Mouse (Mus musculus): ENCODE results near the gene Mcrip1. TPM values are rescaled to one million over a fixed set of nuclear protein-coding genes. Genes with fewer than 3 reads are reported as not detected.
"Not testable (repeated sequence)": the region's sequence is repeated elsewhere in the genome, so short reads cannot be mapped to it uniquely, and the experiment has no call there.

Gene Mcrip1
- polyA plus RNA-seq, 1 experiment, result 90.1 TPM

DNA sequence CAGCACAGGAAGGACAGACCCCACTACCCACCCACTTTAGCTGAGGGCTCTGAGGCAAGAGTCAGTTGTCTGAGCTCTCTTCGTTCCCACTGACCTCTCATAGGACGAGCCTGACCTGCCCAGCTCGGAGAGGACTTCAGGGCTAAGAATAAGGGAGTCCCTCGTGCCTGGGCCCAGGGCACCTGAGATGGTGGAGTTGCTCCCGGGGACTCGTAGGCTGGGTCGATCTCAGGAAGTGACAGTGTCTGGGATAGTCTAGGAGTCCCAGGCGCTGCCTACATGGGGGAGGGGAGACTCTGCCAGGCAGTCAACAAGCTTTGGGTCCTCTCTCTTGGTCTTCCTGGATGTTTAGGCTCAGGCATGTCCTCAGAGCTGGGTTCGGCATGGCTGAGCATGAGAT is 29.0 kb downstream of the Mcrip1 start:
- no peak overlapping the region for H3K27ac ChIP-seq (ENCODE audit: insufficient read depth, low read length)
- no peak overlapping the region for H3K4me3 ChIP-seq (ENCODE audit: insufficient read depth, low read length)
- TF ChIP-seq POLR2A (IDR thresholded peaks at IDR 0.05; ENCODE audit: low read depth, low read length) (no peak), CTCF (IDR thresholded peaks at IDR 0.05; ENCODE audit: borderline replicate concordance, insufficient read depth, low read length) (no peak)
- peaks cover 3% of the 10 kb centered on the region; the same call in 1 of the 2 replicates for H3K4me1 ChIP-seq (ENCODE audit: control insufficient read depth, insufficient read depth, low read length)

DNA sequence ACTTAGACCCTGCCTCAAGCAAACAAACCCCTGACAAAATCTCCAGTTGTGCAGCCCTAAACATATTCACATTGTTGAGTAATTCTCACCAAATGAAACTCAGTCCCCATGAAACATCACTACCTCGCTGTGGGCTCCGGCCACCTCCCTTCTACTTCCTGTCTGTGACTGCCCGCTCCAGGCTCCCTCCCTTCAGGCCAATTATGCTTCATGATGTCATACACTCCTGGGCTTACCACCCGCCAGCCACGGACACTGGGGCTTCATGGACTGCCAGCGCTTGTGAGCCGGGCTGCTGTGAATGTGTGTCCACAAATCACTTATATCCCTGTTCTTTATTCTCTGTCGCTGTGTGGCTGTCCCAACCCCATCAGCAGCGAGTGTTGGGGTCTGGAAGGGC is 29.8 kb downstream of the Mcrip1 start:
- Histone ChIP-seq H3K27ac (ENCODE audit: insufficient read depth, low read length) (no peak overlapping the region), H3K4me1 (ENCODE audit: control insufficient read depth, insufficient read depth, low read length) (peaks cover 3% of the 10 kb centered on the region; the same call in 1 of the 2 replicates), H3K4me3 (ENCODE audit: insufficient read depth, low read length) (no peak overlapping the region)
- TF ChIP-seq CTCF (IDR thresholded peaks at IDR 0.05; ENCODE audit: borderline replicate concordance, insufficient read depth, low read length), result no peak
- TF ChIP-seq POLR2A (IDR thresholded peaks at IDR 0.05; ENCODE audit: low read depth, low read length), result peak; percentile 29; the same call in 1 of the 2 replicates

DNA sequence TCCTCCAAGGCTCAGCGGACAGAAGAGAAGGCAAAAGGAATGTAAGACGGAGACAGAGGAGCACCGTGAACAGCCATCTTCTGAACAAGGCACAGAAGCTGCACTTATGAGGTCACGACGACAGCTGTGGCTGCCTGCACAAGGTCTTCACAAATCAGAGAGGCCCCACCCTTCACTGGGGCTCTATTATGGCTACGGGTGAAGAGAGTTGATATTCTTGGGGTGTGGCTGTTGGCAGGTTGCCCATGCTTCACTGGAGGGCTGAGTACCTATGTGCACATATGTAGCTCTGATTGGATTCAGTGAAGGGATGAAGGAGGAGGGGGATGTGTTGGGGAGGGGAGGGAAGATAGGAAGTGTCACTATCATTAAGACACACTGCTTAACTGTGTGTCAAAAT is 31.0 kb downstream of the Mcrip1 start:
- H3K4me3 ChIP-seq (ENCODE audit: insufficient read depth, low read length), result no peak overlapping the region
- H3K4me1 ChIP-seq (ENCODE audit: control insufficient read depth, insufficient read depth, low read length), result peaks cover 3% of the 10 kb centered on the region; the same call in 1 of the 2 replicates
- no peak for TF ChIP-seq CTCF (IDR thresholded peaks at IDR 0.05; ENCODE audit: borderline replicate concordance, insufficient read depth, low read length)
- TF ChIP-seq POLR2A (IDR thresholded peaks at IDR 0.05; ENCODE audit: low read depth, low read length), result no peak
- H3K27ac ChIP-seq (ENCODE audit: insufficient read depth, low read length), result no peak overlapping the region

GRCm38 (mm10) chr11:120518027-120518426 is 31.5 kb downstream of the Mcrip1 start:
- Histone ChIP-seq H3K27ac (ENCODE audit: insufficient read depth, low read length) (no peak overlapping the region), H3K4me3 (ENCODE audit: insufficient read depth, low read length) (no peak overlapping the region), H3K4me1 (ENCODE audit: control insufficient read depth, insufficient read depth, low read length) (peaks cover 3% of the 10 kb centered on the region; the same call in 1 of the 2 replicates)
- TF ChIP-seq POLR2A (IDR thresholded peaks at IDR 0.05; ENCODE audit: low read depth, low read length), result no peak
- TF ChIP-seq CTCF (IDR thresholded peaks at IDR 0.05; ENCODE audit: borderline replicate concordance, insufficient read depth, low read length), result no peak

DNA sequence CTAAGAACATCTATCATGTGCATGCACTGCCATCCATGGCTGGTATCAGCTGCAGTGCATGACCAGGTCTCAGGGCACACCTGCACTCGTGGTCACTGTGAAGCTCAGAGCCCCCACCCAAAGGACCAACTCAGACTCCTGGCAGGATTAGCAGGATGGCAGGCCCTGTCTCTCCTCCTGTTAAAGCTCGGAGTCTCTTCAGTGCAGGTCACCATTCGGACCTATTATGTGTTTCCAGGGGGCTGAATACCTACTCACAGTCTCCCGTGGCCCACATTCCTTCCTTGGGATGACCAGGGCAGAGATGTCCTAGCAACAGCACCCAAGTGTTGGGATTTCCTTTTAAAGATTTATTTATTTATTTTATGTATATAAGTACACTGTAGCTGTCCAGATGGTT is 32.4 kb downstream of the Mcrip1 start:
- H3K27ac ChIP-seq (ENCODE audit: insufficient read depth, low read length), result no peak overlapping the region
- peaks cover 3% of the 10 kb centered on the region; the same call in 1 of the 2 replicates for H3K4me1 ChIP-seq (ENCODE audit: control insufficient read depth, insufficient read depth, low read length)
- TF ChIP-seq CTCF (IDR thresholded peaks at IDR 0.05; ENCODE audit: borderline replicate concordance, insufficient read depth, low read length) (no peak), POLR2A (IDR thresholded peaks at IDR 0.05; ENCODE audit: low read depth, low read length) (no peak)
- H3K4me3 ChIP-seq (ENCODE audit: insufficient read depth, low read length), result no peak overlapping the region

- no peak overlapping the region for H3K27ac ChIP-seq (ENCODE audit: insufficient read depth, low read length)
- TF ChIP-seq CTCF (IDR thresholded peaks at IDR 0.05; ENCODE audit: borderline replicate concordance, insufficient read depth, low read length) (peak; percentile 82), POLR2A (IDR thresholded peaks at IDR 0.05; ENCODE audit: low read depth, low read length) (no peak)
These were observed 33.9 kb downstream of the Mcrip1 start for GRCm38 (mm10) chr11:120515611-120516010.

DNA sequence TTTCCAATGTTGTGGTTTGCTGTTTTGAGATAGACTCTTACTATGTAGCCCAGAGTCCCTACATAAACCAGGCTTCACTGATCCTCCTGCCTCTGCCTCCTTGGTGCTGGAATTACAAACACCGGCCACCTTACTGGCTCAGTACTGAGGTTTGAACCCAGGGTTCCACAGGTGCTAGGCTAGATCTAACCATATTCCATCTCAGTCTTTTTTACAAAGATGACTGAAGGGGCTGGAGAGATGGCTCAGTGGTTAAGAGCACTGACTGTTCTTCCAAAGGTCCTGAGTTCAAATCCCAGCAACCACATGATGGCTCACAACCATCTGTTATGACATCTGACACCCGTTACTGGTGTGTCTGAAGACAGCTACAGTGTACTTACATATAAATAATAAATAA is 35.3 kb downstream of the Mcrip1 start:
- not testable (repeated sequence) for H3K4me1 ChIP-seq (ENCODE audit: control insufficient read depth, insufficient read depth, low read length); H3K27ac ChIP-seq (ENCODE audit: insufficient read depth, low read length); H3K4me3 ChIP-seq (ENCODE audit: insufficient read depth, low read length)

More at GRCm38 (mm10) chr11:120515611-120516010, 33.9 kb downstream of the Mcrip1 start:
- Histone ChIP-seq H3K4me3 (ENCODE audit: insufficient read depth, low read length) (no peak overlapping the region), H3K4me1 (ENCODE audit: control insufficient read depth, insufficient read depth, low read length) (peaks cover 3% of the 10 kb centered on the region; the same call in 1 of the 2 replicates)

DNA sequence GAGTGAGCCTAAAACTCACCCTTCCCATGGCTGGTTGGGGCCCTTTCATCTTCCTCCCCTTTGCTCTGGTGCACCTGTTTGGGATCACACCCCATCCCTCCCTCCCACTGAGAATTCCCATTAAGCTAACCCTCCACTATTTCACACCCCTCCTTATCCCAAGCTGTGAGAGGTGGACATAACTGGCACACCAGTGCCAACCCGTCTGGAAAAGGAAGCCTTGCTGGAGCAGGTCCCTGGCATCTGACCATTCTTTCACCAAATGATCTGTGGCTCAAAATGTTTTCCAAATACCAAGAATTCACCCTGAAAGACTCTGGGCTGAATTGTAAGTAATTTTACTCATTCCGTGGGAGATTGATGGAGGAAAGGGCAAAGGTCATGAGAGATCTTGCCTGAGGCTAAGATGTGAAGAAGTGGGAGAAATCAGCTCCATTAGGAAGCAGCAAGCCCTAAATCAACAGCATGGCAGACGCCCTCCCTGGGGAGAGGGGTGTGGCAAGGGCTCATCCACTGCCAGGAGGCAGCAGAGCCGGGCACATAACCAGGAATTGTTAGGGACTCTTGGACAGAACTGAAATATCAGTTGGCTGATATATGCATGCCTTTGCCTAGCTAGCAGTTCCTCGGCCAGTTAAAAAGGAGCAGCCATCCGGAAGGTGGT is 36.6 kb downstream of the Mcrip1 start:
- Histone ChIP-seq H3K4me3 (ENCODE audit: insufficient read depth, low read length) (no peak overlapping the region), H3K27ac (ENCODE audit: insufficient read depth, low read length) (no peak overlapping the region), H3K4me1 (ENCODE audit: control insufficient read depth, insufficient read depth, low read length) (peaks cover 5% of the 10 kb centered on the region; the same call in 1 of the 2 replicates)
- TF ChIP-seq POLR2A (IDR thresholded peaks at IDR 0.05; ENCODE audit: low read depth, low read length), result no peak
- no peak for TF ChIP-seq CTCF (IDR thresholded peaks at IDR 0.05; ENCODE audit: borderline replicate concordance, insufficient read depth, low read length)

DNA sequence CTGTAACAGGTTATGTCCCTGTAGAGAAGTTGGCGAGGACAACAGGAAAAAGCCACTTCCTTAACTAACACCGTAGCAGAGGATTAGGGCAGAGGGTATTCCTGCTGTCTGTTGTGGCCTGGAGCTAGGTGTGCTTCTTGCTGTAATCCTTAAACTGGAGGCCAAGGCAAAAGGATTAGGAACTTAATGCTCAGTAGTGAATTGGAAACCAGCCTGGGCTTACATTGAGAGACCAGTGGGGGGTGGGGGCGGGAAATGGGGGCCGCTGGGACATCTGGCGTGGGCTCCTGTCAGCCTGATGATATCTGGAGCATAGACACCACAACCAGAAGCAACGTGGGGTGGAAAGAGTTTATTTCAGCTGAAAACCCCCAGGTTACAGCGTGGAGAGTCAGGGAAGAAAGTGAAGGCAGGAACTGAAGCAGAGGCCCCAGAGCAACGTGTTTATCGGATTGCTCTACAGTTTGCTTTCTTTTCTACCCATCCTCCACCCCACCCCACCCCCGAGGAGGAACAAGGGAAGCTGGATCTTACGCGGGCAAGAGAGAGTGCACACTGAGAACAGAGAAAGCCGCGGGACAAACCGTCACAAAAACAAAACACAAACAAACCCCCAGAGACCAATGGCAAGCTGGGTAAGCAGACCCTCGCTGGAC is 39.0 kb downstream of the Mcrip1 start:
- no peak overlapping the region for H3K4me3 ChIP-seq (ENCODE audit: insufficient read depth, low read length)
- H3K4me1 ChIP-seq (ENCODE audit: control insufficient read depth, insufficient read depth, low read length), result peaks cover 5% of the 10 kb centered on the region; the same call in 1 of the 2 replicates
- no peak overlapping the region for H3K27ac ChIP-seq (ENCODE audit: insufficient read depth, low read length)
- TF ChIP-seq CTCF (IDR thresholded peaks at IDR 0.05; ENCODE audit: borderline replicate concordance, insufficient read depth, low read length), result no peak
- TF ChIP-seq POLR2A (IDR thresholded peaks at IDR 0.05; ENCODE audit: low read depth, low read length), result no peak

DNA sequence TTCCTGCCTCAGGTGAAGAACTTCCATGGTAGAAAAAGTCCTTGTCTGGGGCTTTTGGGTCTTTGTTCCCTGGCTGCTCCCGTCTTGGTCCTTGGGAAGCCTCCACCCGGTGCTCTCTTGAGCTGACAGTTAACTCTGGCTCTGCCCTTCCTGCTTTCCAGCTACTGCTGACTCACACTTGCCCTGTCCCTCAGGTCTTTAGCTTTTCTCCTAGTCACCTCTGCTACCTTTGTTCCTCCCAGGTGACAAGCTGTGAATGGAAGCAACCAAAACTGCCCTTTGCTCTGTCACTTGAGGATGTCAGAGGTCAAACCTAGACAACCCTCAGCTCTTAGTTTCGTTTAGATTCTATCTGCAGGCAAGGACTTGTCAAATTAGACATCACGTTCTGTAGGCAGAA is 39.6 kb downstream of the Mcrip1 start:
- H3K27ac ChIP-seq (ENCODE audit: insufficient read depth, low read length), result no peak overlapping the region
- no peak overlapping the region for H3K4me3 ChIP-seq (ENCODE audit: insufficient read depth, low read length)
- TF ChIP-seq POLR2A (IDR thresholded peaks at IDR 0.05; ENCODE audit: low read depth, low read length) (no peak), CTCF (IDR thresholded peaks at IDR 0.05; ENCODE audit: borderline replicate concordance, insufficient read depth, low read length) (no peak)
- peaks cover 5% of the 10 kb centered on the region; the same call in 1 of the 2 replicates for H3K4me1 ChIP-seq (ENCODE audit: control insufficient read depth, insufficient read depth, low read length)
